Mouse (Mus musculus): Measurements from ENCODE around the gene Kifc3.
A peak's percentile ranks its signal among the peaks of the same experiment; 100 is the strongest.

Gene Kifc3

DNA sequence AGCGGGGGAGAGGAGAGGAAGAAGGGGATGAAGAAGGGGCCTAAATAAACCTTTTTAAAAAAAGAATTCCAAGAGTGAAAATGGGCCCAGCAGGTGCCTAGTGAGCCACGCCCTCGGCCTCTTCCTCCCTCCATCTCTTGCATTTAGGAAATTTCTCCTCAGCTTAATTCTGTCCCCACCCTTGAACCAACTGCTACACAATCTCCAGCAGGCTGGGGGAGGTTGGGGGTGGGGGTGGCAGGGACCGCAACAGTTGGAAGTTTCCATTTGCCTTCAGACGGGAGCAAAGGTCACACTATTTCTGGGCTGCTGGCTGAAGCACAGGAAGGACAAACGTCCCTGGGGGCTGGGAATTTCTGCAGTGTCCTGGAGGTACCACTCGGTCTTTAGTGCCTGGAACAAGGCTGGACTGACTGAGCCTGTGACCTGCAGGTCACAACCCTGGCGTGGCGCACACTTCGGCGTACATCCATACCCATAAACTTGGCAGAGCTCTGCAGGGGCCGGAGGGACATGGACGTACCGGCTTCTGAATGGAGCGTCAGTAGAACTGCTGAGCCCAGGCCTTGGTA is 71.6 kb downstream of the Kifc3 start:
- DNase-seq: no peak

GRCm38 (mm10) chr8:95128750-95129260 is 73.8 kb downstream of the Kifc3 start:
- DNase-seq: no peak

- no peak for DNase-seq
Observed at GRCm38 (mm10) chr8:95127658-95128057, 75.0 kb downstream of the Kifc3 start.

DNA sequence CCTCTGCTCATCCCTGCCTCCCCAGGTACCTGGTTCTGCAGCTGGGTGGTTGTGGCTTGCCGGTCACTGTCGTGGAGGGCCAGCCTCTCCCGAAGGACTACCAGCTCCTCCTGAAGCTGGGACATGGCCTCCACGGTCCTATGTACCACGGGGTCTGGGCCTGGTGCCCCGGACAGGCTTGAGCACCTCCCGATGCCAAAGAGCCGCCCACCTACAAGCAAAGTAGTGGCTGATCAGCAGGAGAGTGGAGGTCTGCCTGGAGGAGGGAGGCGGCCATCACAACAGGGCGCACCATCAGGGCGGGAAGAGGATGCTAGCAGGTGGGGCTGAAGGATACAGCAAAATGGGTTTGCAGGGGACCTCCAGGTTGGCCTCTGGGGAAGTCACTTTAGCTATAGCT is 76.1 kb downstream of the Kifc3 start:
- no peak for DNase-seq

DNA sequence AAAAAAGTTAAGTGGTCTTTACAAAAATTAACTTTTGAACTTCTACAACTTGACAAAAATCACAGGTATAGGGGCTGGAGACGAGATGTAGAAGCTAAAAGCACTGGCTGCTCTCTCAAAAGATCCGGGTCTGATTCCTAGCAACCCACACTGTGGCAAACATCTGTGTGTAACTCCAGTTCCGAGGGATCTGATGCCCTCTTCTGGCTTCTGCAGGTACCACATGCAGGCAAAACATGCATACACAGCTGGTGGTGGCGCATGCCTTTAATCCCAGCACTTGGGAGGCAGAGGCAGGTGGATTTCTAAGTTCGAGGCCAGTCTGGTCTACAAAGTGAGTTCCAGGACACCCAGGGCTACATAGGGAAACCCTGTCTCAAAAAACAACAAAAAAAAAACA is 79.2 kb downstream of the Kifc3 start:
- DNase-seq: no peak

- DNase-seq: no peak
Observed at GRCm38 (mm10) chr8:95113750-95114149, 88.9 kb downstream of the Kifc3 start.

GRCm38 (mm10) chr8:95113108-95113507 is 89.5 kb downstream of the Kifc3 start:
- no peak for DNase-seq

DNA sequence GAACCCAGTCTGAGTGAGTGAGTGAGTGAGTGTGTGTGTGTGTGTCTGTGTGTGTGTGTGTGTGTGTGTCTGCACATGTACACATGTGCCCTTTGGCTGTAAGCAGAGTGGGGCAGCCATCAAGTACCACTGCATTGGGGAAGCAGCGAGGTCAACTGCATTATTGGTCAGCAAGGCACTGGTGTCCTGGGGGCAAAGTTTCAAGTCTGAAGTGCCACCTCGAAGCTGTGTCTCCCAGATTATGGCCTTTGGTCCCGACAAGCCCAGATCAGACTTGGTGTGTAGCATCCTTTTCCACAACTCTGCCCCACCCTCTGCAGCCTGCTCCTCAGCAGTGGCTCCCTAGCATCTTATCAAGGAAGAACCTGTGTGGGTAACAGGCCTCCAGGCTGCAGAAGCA is 90.0 kb downstream of the Kifc3 start:
- no peak for DNase-seq

- DNase-seq: no peak
Observed at GRCm38 (mm10) chr8:95107306-95107705, 95.3 kb downstream of the Kifc3 start.

GRCm38 (mm10) chr8:95101972-95102371 is 100.6 kb downstream of the Kifc3 start:
- no peak for DNase-seq

DNA sequence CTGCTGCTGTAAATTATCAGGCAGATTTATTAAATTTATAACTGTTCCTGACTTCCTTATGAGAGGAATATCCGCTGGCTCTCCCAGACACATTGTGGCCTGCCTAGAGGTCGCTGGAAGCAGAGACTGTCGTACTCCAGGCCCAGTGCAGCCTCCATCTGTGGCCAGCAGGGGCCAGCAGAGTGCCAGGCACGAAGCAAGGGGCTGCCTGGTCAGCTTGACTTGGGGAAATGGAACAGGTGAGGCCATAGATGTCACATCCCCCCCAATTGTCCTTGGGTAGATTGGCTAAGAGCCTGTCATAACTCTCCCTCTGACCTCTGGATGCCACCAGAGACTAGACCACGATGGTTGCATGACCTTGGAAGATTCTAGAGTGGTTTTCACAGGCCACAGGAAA is 103.6 kb downstream of the Kifc3 start:
- peak; percentile 68 for DNase-seq

DNA sequence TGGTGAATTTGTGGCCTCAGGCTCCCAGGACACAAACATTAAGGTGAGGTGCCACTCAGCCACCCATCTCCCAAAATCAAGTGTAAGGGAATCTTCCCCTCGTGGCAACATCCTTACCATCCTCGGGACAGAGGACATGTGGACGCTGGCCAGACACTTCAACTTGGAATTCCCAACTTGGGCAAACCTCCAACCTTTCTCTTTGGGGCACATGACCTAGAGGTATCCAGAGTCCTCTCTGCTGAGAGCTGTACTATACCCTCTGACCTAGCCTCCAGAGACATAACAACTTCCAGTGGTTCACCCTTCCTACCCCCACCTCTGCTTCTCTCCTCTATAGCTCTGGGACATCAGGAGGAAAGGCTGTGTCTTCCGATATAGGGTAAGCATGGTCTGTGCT is 109.0 kb downstream of the Kifc3 start:
- DNase-seq: no peak

GRCm38 (mm10) chr8:95085432-95086141 is 117.0 kb downstream of the Kifc3 start:
- DNase-seq: no peak

- DNase-seq: no peak
Observed at GRCm38 (mm10) chr8:95084744-95085431, 117.7 kb downstream of the Kifc3 start.

- no peak for DNase-seq
Observed at GRCm38 (mm10) chr8:95084261-95084660, 118.4 kb downstream of the Kifc3 start.

- DNase-seq: no peak
Observed at GRCm38 (mm10) chr8:95081650-95082049, 121.0 kb downstream of the Kifc3 start.

DNA sequence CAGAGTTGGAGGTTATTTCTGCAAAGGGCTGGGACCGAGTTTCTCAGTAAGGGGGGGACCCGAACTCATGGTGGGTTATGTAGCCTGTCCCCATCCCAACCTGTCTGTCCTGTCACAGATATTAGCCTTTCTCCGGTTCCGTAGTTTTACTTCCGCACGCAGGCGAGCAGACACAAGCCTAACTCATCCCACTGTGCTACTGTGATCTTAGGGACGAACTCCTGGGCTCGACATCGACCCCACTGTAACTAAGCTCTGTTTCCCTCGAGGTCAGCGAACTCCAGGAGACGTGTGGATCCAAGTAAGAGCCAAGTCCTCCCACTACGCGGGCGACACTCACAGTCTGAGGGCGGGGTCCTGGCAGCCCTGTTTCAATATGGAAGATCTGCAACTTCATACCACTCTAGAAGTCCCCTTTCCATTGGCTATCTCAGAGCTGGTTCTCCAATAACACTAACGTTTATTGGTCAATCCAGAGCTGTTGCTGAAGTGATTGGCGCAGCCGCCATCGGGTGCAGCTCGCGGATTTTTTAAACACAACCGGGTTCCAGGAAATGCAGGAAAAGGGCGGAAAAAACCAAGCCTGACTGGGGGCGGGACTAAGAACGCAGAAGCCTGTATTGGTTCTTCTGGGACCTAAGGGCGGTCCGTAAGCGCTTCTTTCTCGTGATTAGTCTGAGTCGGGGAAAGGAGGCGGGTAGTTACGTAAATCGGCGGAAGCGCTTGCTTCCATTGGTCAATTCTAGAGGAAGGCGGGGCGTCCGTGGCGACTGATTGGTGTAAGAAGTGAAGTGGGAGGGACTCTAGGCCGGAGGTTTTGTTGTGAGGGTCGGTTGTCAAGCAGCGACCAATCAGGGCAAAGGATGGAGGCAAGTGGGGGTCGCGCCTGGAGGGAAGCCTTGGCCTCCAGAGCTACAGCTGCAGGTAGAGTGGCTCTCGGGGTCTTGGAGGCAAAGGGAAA is 122.0 kb downstream of the Kifc3 start, which contains the start of gene Katnb1:
Gene Katnb1, plus strand, starts transcription at position 806 of the 961 bp plus-strand sequence.
- DNase-seq: peak; percentile 99

DNA sequence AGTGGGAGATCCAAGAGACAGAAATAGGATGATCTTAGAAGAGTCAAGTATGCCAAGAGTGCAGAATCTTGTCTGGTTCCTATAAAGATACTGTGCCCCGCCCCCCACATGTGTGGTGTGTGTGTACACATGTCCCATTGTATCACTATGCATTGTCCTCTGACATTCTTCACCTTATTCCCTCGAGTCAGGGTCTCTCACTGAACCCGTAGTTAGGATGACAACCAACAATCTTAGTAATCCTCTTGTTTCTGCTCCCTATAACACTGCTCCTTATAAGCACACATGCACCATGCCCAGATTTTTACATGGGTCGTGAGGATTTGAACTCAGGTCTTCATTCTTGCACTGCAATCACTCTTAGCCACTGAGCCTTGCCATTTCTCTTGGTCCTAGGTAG is 123.3 kb downstream of the Kifc3 start:
- DNase-seq: no peak

DNA sequence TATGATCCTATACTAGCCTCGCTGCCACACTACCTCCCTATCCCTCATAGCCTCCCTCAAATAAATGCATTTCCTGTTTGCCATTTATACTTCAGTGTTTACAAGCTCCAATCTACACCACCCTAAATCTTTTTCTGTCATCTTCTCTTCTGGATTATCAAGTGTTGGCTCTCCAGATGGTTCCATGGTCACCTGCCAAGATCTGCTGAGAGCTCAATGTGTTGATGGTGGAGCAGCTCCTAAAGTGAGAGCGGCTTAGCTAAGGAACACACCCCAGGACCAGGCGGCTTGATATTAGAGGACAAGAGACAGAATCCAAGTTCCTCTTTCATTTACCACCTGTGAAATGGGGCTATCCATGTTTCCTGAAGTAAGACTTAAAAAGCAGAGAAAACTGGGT is 124.6 kb downstream of the Kifc3 start:
- no peak for DNase-seq

DNA sequence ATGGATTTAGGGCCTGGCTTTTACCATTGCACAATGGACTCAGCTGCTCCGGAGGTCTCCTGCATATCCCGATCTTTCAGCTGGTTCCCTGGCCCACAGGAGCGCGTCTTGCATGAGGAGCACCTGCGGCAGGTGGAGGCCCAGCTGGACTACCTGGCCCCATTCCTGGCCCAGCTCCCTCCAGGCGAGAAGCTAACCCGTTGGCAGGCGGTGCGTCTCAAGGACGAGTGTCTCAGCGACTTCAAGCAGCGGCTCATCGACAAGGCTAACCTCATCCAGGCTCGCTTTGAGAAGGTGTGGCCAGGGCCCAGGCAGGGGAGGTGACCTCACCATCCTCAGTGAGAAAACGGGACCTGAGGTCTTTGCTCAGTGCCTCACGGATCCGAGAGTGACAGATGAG is 126.5 kb downstream of the Kifc3 start:
- no peak for DNase-seq

- no peak for DNase-seq
Observed at GRCm38 (mm10) chr8:95075504-95075903, 127.1 kb downstream of the Kifc3 start.

GRCm38 (mm10) chr8:95067582-95067981 is 135.0 kb downstream of the Kifc3 start:
- no peak for DNase-seq

DNA sequence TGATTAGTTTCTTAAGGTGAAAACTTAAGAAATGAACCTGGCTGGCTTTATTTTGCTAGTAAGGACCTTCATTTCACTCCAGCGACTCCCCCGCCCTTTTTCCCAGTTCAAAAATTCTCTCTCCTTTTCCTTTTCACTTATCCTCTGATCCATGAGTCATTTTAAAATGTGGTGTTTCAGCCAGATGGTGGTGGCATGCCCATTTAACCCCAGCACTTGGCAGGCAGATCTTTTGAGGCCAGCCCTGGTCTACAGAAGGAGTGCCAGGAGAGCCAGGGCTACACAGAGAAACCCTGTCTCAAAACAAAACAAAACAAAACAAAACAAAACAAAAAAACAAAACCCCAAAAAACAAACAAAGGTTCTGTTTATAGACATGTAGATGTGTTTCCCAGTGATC is 138.1 kb downstream of the Kifc3 start:
- DNase-seq: no peak

All from right cerebral cortex, adult 18-20 months (tissue).